In genomic region chr15:23470527-23471475, GRCm38 (mm10) we compare ENCODE assay signal across 16 mouse cellular contexts.
DNase-seq lines count a peak whose midpoint lies in the region; ATAC-seq lines count a peak whose summit lies in the region.
"Had no signal": no experiment of that assay in that cellular context is flagged by ENCODE, and none has a peak within 500 bp of the region (broad histone marks: within the 10 kb centered on the region; RNA-seq: fewer than 3 reads in every experiment).

No protein-coding gene starts in this region.

- no peak overlapping the region for H3K4me3 ChIP-seq in embryonic facial prominence, embryonic 11.5 days (ENCODE audit: low read depth, low read length)
- H3K4me3 ChIP-seq in embryonic facial prominence, embryonic 10.5 days: no peak overlapping the region
- no peak overlapping the region for H3K4me3 ChIP-seq in kidney, embryonic 16.5 days (ENCODE audit: low read length)
- H3K4me3 ChIP-seq: hindbrain, embryonic 15.5 days; limb, embryonic 12.5 days; lung, embryonic 15.5 days; neural tube, embryonic 15.5 days had no signal

- H3K36me3 ChIP-seq in embryonic facial prominence, embryonic 11.5 days (replicated peaks; ENCODE audit: control insufficient read depth, insufficient read depth, low read depth, low read length): no peaks in the 10 kb centered on the region
- H3K36me3 ChIP-seq in embryonic facial prominence, embryonic 10.5 days (replicated peaks): no peaks in the 10 kb centered on the region
- H3K36me3 ChIP-seq in kidney, embryonic 16.5 days (ENCODE audit: insufficient read depth, low read length): no peaks in the 10 kb centered on the region
- H3K36me3 ChIP-seq: limb, embryonic 12.5 days; lung, embryonic 15.5 days; neural tube, embryonic 15.5 days had no signal

- ATAC-seq in embryonic facial prominence, embryonic 11.5 days (replicated peaks; ENCODE audit: insufficient number of reproducible peaks, low FRiP score, low TSS enrichment, low read depth): no peak
- no peak for ATAC-seq in kidney, embryonic 16.5 days (ENCODE audit: low FRiP score, low TSS enrichment)

- no peaks in the 10 kb centered on the region for H3K9me3 ChIP-seq in embryonic facial prominence, embryonic 11.5 days (replicated peaks; ENCODE audit: control insufficient read depth, low read length)
- H3K9me3 ChIP-seq in embryonic facial prominence, embryonic 10.5 days: no peaks in the 10 kb centered on the region
- H3K9me3 ChIP-seq in kidney, embryonic 16.5 days (ENCODE audit: low read length): no peaks in the 10 kb centered on the region
- H3K9me3 ChIP-seq: hindbrain, embryonic 15.5 days; limb, embryonic 12.5 days; lung, embryonic 15.5 days; neural tube, embryonic 15.5 days had no signal

- H3K9ac ChIP-seq in embryonic facial prominence, embryonic 11.5 days (replicated peaks; ENCODE audit: low read length): no peak overlapping the region
- H3K9ac ChIP-seq in kidney, embryonic 16.5 days (replicated peaks; ENCODE audit: low read length): no peak overlapping the region
- H3K9ac ChIP-seq: hindbrain, embryonic 15.5 days; limb, embryonic 12.5 days; lung, embryonic 15.5 days; neural tube, embryonic 15.5 days had no signal

- no peak overlapping the region for H3K4me2 ChIP-seq in embryonic facial prominence, embryonic 11.5 days (ENCODE audit: low read depth, low read length)
- H3K4me2 ChIP-seq in kidney, embryonic 16.5 days (replicated peaks; ENCODE audit: low read depth, low read length): no peak overlapping the region
- H3K4me2 ChIP-seq: hindbrain, embryonic 15.5 days; limb, embryonic 12.5 days; lung, embryonic 15.5 days; neural tube, embryonic 15.5 days had no signal

- H3K27me3 ChIP-seq in embryonic facial prominence, embryonic 11.5 days (ENCODE audit: control insufficient read depth, insufficient read depth, low read length): no peaks in the 10 kb centered on the region
- no peaks in the 10 kb centered on the region for H3K27me3 ChIP-seq in embryonic facial prominence, embryonic 10.5 days (replicated peaks; ENCODE audit: low read depth, poor library complexity, severe bottlenecking)
- no peaks in the 10 kb centered on the region for H3K27me3 ChIP-seq in kidney, embryonic 16.5 days (ENCODE audit: insufficient read depth, low read length)
- H3K27me3 ChIP-seq: hindbrain, embryonic 15.5 days; limb, embryonic 12.5 days; lung, embryonic 15.5 days; neural tube, embryonic 15.5 days had no signal

- 54% methylated on average over 7 of the region's 7 CpGs for WGBS in embryonic facial prominence, embryonic 11.5 days
- 65% methylated on average over 7 of the region's 7 CpGs for WGBS in embryonic facial prominence, embryonic 10.5 days
- WGBS in kidney, embryonic 16.5 days: 83% methylated on average over 7 of the region's 7 CpGs

- H3K4me1 ChIP-seq in embryonic facial prominence, embryonic 11.5 days (ENCODE audit: control insufficient read depth, insufficient read depth, low read length): no peaks in the 10 kb centered on the region
- no peaks in the 10 kb centered on the region for H3K4me1 ChIP-seq in embryonic facial prominence, embryonic 10.5 days
- no peaks in the 10 kb centered on the region for H3K4me1 ChIP-seq in kidney, embryonic 16.5 days (ENCODE audit: insufficient read depth, low read length)
- H3K4me1 ChIP-seq: hindbrain, embryonic 15.5 days; limb, embryonic 12.5 days; lung, embryonic 15.5 days; neural tube, embryonic 15.5 days had no signal

- H3K27ac ChIP-seq in embryonic facial prominence, embryonic 11.5 days (replicated peaks; ENCODE audit: low read depth, low read length): no peak overlapping the region
- no peak overlapping the region for H3K27ac ChIP-seq in embryonic facial prominence, embryonic 10.5 days (replicated peaks)
- no peak overlapping the region for H3K27ac ChIP-seq in kidney, embryonic 16.5 days (ENCODE audit: low read length)
- H3K27ac ChIP-seq: hindbrain, embryonic 15.5 days; limb, embryonic 12.5 days; lung, embryonic 15.5 days; neural tube, embryonic 15.5 days had no signal

- DNase-seq in embryonic facial prominence, embryonic 11.5 days (ENCODE audit: low spot score): peak; percentile 57
- DNase-seq in embryonic facial prominence, embryonic 10.5 days (ENCODE audit: low spot score): no peak
- DNase-seq in kidney, postnatal 10 days: peak; percentile 3
- DNase-seq in 416B (ENCODE audit: low read depth): peak; percentile 19
- DNase-seq in R1 (ENCODE audit: low read depth, low spot score): peak; percentile 31
- no peak for DNase-seq in testis, postnatal 14 days (ENCODE audit: low spot score)
- no peak for DNase-seq in thymus, postnatal 25 days
- DNase-seq: adrenal gland, adult 8-10 months; kidney, postnatal 14 days; retina, postnatal 1 day; spleen, adult 18-20 months had no signal

Comparison
In these comparisons a context has a peak if more than half of its experiments do, and no peak if none do; other contexts are left out.
1. DNase-seq: peak in embryonic facial prominence, embryonic 11.5 days (single experiment), kidney, postnatal 10 days (single experiment), 416B (single experiment) and R1 (single experiment); none in embryonic facial prominence, embryonic 10.5 days (single experiment), testis, postnatal 14 days (single experiment) and thymus, postnatal 25 days (single experiment).